Mouse (Mus musculus): ENCODE data around the gene Neu1. TPM values are rescaled to one million over a fixed set of nuclear protein-coding genes. Genes with fewer than 3 reads are reported as not detected.

Neu1 gene
- polyA plus RNA-seq, 1 experiment from 2014 or later, result 75.4 TPM

DNA sequence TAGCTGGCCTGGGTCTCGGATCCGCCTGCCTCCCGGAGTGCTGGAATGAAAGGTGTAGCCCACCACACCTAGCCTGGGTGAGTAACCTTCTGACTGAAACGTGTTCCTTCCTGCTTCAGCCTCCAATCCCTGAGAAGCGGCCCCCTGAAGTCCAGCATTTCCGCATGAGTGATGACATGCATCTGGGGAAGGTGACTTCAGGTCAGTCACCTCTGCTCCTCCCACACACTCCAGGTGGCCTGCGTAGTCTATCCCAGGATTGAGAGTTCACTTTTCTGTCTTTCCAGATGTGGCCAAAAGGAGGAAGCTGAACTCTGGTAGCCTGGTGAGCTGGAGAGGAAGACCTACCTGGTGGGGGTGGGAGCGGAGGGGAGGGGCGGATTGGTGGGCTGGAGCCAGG, 28.2 kb upstream of the Neu1 start:
- in situ Hi-C loops (cut with MboI; ENCODE audit: low pct_unique_long_range_greater_than_20kb), result no loop called here
- POLR2A ChIA-PET, result no interaction called here
- ATAC-seq, result no peak
- no peak for TF ChIP-seq CTCF (IDR thresholded peaks at IDR 0.05)
- no peak for DNase-seq (ENCODE audit: low read depth, low spot score)
- CTCF ChIA-PET, result interaction anchor here (4.0 kb wide), 1 partner anchor 9 kb away, joined by 14 read pairs; no protein-coding TSS in a partner anchor
- no peaks in the 10 kb centered on the region for H3K27me3 ChIP-seq

DNA sequence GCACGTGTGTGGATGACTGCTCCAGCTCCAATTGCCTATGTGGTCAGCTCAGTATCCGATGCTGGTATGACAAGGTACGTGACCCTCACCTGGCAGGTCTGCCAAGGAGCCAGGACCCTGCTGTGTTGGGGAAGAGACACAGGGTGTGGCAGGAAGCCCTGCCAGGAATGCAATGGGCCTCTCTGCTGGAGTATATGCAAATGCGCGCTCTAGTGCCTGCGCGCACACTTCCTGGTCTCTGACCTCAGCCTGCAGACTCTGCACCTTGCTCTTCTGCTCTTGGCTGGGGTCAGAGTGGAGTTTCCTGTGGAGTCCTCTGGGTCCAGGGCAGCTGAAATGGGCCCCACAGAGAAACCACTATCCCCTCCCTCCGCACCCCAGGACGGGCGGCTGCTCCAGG, 20.1 kb upstream of the Neu1 start:
- CTCF ChIA-PET, result interaction anchor here (0.9 to 2.1 kb wide), 3 partner anchors 9 to 13 kb away, joined by 3 to 14 read pairs (median 3); no protein-coding TSS in a partner anchor
- no peak for ATAC-seq

DNA sequence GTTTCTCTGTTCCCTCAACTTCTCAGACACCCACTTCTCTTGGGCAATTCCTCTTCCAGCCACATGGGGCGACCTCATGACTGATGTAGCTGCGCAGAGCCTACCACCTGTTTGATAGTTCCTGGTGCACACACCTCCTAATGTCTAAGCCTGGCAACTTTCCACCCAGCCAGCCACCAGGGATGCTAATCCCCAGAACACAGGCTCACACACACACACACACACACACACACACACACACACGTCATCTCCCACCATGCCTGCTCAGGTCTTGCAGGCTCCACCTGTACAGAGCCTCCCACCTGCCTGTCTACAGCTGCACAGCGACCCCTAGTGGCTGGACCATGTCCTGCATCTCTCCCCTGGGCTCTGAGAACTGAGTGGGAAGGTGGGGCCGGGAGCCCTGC, 19.1 kb upstream of the Neu1 start:
- CTCF ChIA-PET, result interaction anchor here (0.9 to 2.1 kb wide), 5 partner anchors 10 to 56 kb away, joined by 3 to 14 read pairs (median 3); no protein-coding TSS in a partner anchor
- in situ Hi-C loops (cut with MboI; ENCODE audit: low pct_unique_long_range_greater_than_20kb), result loop anchor here (5.0 kb wide), 1 partner anchor 35 kb away; no protein-coding TSS in a partner anchor

More for the DNA sequence above, 20.1 kb upstream of the Neu1 start:
- POLR2A ChIA-PET, result no interaction called here
- no peak for DNase-seq (ENCODE audit: low read depth, low spot score)
- in situ Hi-C loops (cut with MboI; ENCODE audit: low pct_unique_long_range_greater_than_20kb), result loop anchor here (5.0 kb wide), 1 partner anchor 36 kb away; no protein-coding TSS in a partner anchor
- no peak for TF ChIP-seq CTCF (IDR thresholded peaks at IDR 0.05)
- H3K27me3 ChIP-seq, result no peaks in the 10 kb centered on the region

DNA sequence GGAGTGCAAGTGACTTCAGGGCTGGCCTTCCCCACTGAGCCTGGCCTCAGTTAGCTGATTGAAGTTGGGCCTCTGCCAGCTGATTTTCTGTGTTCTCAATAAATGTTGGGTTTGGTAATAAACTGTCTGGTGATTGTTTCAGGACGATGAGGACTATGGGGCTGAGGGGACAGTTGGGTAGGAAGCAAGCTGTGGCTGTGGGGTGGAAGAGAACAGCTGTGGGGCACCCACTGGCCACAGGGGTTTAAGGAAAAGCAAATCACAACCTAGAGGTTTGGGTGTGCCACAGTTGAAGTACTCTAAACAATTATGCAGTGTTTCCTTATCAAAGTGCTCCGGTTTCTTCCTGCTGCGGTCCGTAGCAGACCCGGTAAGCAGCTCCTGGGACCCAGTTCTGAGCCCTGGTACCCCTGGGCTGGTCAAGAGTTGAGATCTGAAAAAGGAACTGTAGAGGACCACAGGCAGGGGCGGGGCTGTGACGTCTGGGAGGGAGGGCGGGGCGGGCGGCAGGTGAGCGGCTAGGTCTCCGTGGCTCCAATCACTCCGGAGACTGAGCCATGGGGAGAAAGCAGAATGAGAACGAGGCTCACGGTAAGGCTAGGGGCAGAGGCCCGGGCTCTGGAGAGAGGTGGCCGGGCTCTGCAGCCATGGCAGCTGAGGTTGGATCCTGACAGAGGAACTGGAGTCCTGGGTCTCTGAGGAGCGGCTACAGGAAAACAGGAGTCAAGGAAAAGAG, 17.0 kb upstream of the Neu1 start, which contains the start of gene Slc44a4:
Gene Slc44a4 (plus strand): TSS at position 537 of the 736 bp plus-strand sequence.
- CTCF ChIA-PET, result interaction anchor here (1.6 kb wide), 1 partner anchor 11 kb away, joined by 5 read pairs; no protein-coding TSS in a partner anchor

More for the DNA sequence above, 19.1 kb upstream of the Neu1 start:
- no peak for TF ChIP-seq CTCF (IDR thresholded peaks at IDR 0.05)
- no peaks in the 10 kb centered on the region for H3K27me3 ChIP-seq
- ATAC-seq, result no peak
- POLR2A ChIA-PET, result no interaction called here
- DNase-seq (ENCODE audit: low read depth, low spot score), result no peak

DNA sequence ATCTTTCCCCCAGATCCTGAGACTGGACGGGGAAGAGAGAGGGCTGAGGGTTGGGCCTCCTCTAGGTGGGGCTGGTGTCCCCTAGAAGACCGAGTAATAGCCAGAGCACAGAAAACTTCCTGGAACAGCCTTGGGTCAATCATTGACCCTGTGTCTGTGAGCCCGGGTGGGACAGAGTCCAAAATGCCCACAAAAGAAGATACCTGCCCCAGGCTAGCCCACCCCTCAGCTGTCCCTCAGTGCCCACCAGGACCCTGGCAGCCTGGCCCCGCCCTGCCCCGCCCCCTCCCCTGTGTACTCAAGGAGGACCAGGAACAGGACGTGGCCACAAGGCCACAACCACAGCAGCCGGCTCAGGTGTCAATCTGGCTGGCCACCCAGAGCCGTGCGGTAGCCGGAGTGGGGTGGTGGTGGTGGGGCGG, 15.6 kb upstream of the Neu1 start:
- ChIA-PET POLR2A (interaction anchor here (0.6 to 1.2 kb wide), 5 partner anchors 9 to 506 kb away, joined by 3 to 9 read pairs (median 4); partner anchors contain the start of gene Neu1), CTCF (interaction anchor here (1.0 to 1.4 kb wide), 4 partner anchors 9 to 35 kb away, joined by 3 to 8 read pairs (median 4); no protein-coding TSS in a partner anchor)
- TF ChIP-seq CTCF (IDR thresholded peaks at IDR 0.05), result no peak
- ATAC-seq, result peak; percentile 66
- no peak for DNase-seq (ENCODE audit: low read depth, low spot score)
- in situ Hi-C loops (cut with MboI; ENCODE audit: low pct_unique_long_range_greater_than_20kb), result loop anchor here (5.0 kb wide), 1 partner anchor 67 kb away; the partner anchor contains the start of gene Lsm2
- H3K27me3 ChIP-seq, result no peaks in the 10 kb centered on the region

More for the DNA sequence above, 17.0 kb upstream of the Neu1 start, which contains the start of gene Slc44a4:
- no peak for TF ChIP-seq CTCF (IDR thresholded peaks at IDR 0.05)
- no peak for ATAC-seq
- in situ Hi-C loops (cut with MboI; ENCODE audit: low pct_unique_long_range_greater_than_20kb), result loop anchor here (5.0 kb wide), 1 partner anchor 33 kb away; no protein-coding TSS in a partner anchor
- POLR2A ChIA-PET, result interaction anchor here (0.6 to 1.3 kb wide), 5 partner anchors 8 to 279 kb away, joined by 3 to 5 read pairs (median 4); no protein-coding TSS in a partner anchor
- H3K27me3 ChIP-seq, result no peaks in the 10 kb centered on the region
- DNase-seq (ENCODE audit: low read depth, low spot score), result no peak

DNA sequence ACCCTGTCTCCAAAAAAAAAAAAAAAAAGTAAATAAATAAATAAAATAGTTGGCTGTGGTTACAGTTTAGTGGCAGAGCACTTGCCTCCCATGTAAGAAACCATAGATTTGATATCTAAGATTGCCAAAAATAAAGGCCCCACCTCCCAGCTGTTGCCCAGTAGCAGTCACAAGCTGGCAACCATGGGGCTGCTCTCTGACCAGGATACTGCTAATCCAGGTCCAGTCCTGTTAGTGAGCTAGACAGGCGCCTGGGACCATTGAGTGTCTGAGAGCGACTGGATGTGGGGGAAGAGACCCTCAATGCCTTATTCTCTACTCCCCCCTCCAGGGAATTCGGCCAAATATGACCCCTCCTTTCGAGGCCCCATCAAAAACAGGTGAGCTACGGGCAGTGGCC, 14.7 kb upstream of the Neu1 start:
- POLR2A ChIA-PET, result interaction anchor here (0.6 to 1.2 kb wide), 7 partner anchors 10 to 505 kb away, joined by 3 to 7 read pairs (median 4); partner anchors contain the start of genes C2 and Neu1
- in situ Hi-C loops (cut with MboI; ENCODE audit: low pct_unique_long_range_greater_than_20kb), result loop anchor here (5.0 kb wide), 1 partner anchor 66 kb away; the partner anchor contains the start of gene Lsm2
- DNase-seq (ENCODE audit: low read depth, low spot score), result no peak
- TF ChIP-seq CTCF (IDR thresholded peaks at IDR 0.05), result no peak
- no peaks in the 10 kb centered on the region for H3K27me3 ChIP-seq
- CTCF ChIA-PET, result interaction anchor here (0.8 to 1.4 kb wide), 5 partner anchors 8 to 34 kb away, joined by 3 to 8 read pairs (median 4); no protein-coding TSS in a partner anchor
- ATAC-seq, result no peak

DNA sequence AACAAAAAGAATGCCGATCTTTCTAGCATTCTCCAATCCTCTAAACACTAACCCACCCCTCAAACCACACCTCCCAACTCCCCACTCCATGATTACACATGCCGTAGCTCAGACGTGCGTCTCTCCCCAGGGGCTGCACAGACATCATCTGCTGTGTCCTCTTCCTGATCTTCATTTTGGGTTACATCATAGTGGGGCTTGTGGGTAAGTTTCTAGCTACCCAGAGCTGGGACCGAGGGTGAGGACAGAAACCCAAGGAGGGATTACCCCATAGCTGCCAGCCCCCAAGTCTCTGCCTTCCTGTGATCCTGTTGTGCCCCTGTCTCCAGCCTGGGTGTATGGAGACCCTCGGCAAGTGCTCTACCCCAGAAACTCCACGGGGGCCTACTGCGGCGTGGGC, 13.9 kb upstream of the Neu1 start:
- in situ Hi-C loops (cut with MboI; ENCODE audit: low pct_unique_long_range_greater_than_20kb), result loop anchor here (5.0 kb wide), 1 partner anchor 65 kb away; the partner anchor contains the start of gene Lsm2
- CTCF ChIA-PET, result interaction anchor here (0.6 to 1.4 kb wide), 2 partner anchors 33 kb away, joined by 4 read pairs; no protein-coding TSS in a partner anchor
- TF ChIP-seq CTCF (IDR thresholded peaks at IDR 0.05), result no peak

DNA sequence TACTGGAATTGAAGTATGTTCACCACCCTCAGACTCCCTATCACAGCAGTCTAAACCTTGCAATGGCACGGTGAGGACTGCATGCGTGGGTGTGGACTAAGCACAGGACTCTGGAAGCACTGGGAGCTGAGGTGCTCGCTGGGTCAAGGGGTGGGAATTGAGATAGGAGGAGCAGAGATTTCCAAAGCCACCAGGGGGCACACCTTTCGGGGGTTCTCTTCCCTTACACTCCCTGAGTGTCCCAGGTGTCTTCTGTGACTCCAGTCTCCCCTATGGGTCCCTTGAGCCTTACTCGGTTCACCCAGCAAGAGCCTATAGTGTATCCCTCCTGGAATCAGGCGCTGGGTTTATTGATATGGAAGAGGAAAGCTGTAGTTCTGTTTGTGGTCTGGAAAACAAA, 8.1 kb upstream of the Neu1 start:
- no peak for TF ChIP-seq CTCF (IDR thresholded peaks at IDR 0.05)
- DNase-seq (ENCODE audit: low read depth, low spot score) (no peak), ATAC-seq (no peak)
- no peaks in the 10 kb centered on the region for H3K27me3 ChIP-seq
- in situ Hi-C loops (cut with MboI; ENCODE audit: low pct_unique_long_range_greater_than_20kb), result no loop called here
- POLR2A ChIA-PET, result no interaction called here
- CTCF ChIA-PET, result interaction anchor here (0.9 to 1.9 kb wide), 5 partner anchors 11 to 66 kb away, joined by 3 to 6 read pairs (median 3); no protein-coding TSS in a partner anchor

More for the DNA sequence above, 13.9 kb upstream of the Neu1 start:
- POLR2A ChIA-PET, result interaction anchor here (0.8 kb wide), 1 partner anchor 33 kb away, joined by 3 read pairs; no protein-coding TSS in a partner anchor
- no peaks in the 10 kb centered on the region for H3K27me3 ChIP-seq
- ATAC-seq (no peak), DNase-seq (ENCODE audit: low read depth, low spot score) (no peak)

DNA sequence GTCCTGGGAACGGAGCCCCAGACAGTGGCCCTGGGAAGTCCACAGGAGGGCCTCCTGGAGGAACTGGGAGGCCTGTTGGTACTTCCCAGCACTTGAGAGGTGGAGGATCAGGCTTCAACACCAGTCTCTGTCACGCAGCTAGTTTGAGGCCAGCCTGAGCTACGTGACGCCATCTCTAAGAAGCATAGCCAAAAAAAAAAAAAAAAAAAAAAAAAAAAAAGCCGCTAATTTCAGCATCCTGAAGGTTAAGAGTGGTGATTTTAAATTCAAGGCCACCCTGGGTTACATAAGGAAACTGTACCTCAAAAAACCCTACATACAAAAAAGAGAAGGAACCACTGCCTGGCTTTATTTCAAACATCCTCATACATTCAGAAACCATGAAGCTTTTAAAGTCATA, 6.8 kb upstream of the Neu1 start:
- ATAC-seq, result no peak
- ChIA-PET CTCF (interaction anchor here (0.7 to 1.7 kb wide), 9 partner anchors 8 to 41 kb away, joined by 3 to 8 read pairs (median 3); partner anchors contain the start of gene Slc44a4), POLR2A (interaction anchor here (0.6 kb wide), 1 partner anchor 17 kb away, joined by 5 read pairs; no protein-coding TSS in a partner anchor)
- in situ Hi-C loops (cut with MboI; ENCODE audit: low pct_unique_long_range_greater_than_20kb), result no loop called here
- no peak for DNase-seq (ENCODE audit: low read depth, low spot score)
- no peak for TF ChIP-seq CTCF (IDR thresholded peaks at IDR 0.05)
- H3K27me3 ChIP-seq, result no peaks in the 10 kb centered on the region

All from Patski (cell line).